Mouse (Mus musculus): Measurements from ENCODE around the gene Ube2ql1.

The Ube2ql1 gene

GRCm38 (mm10) chr13:69738461-69738971 lies 1.2 kb downstream of the Ube2ql1 start:
- DNase-seq (ENCODE audit: low read depth, low spot score), result no peak

GRCm38 (mm10) chr13:69737444-69738185 lies 2.1 kb downstream of the Ube2ql1 start:
- H3K36me3 ChIP-seq (ENCODE audit: control insufficient read depth, insufficient read depth, low read length, poor library complexity, severe bottlenecking), result no peaks in the 10 kb centered on the region
- no peaks in the 10 kb centered on the region for H3K27me3 ChIP-seq (ENCODE audit: control insufficient read depth, insufficient read depth, low read length, poor library complexity, severe bottlenecking)
- no peak for DNase-seq (ENCODE audit: low read depth, low spot score)

More at GRCm38 (mm10) chr13:69738461-69738971, 1.2 kb downstream of the Ube2ql1 start:
- H3K36me3 ChIP-seq (ENCODE audit: control insufficient read depth, insufficient read depth, low read length, poor library complexity, severe bottlenecking), result no peaks in the 10 kb centered on the region
- H3K27me3 ChIP-seq (ENCODE audit: control insufficient read depth, insufficient read depth, low read length, poor library complexity, severe bottlenecking), result no peaks in the 10 kb centered on the region

- Histone ChIP-seq H3K36me3 (ENCODE audit: control insufficient read depth, insufficient read depth, low read length, poor library complexity, severe bottlenecking) (no peaks in the 10 kb centered on the region), H3K27me3 (ENCODE audit: control insufficient read depth, insufficient read depth, low read length, poor library complexity, severe bottlenecking) (no peaks in the 10 kb centered on the region)
- no peak for DNase-seq (ENCODE audit: low read depth, low spot score)
Observed at GRCm38 (mm10) chr13:69732636-69733035, 7.1 kb downstream of the Ube2ql1 start.

- H3K27me3 ChIP-seq (ENCODE audit: control insufficient read depth, insufficient read depth, low read length, poor library complexity, severe bottlenecking), result no peaks in the 10 kb centered on the region
- no peaks in the 10 kb centered on the region for H3K36me3 ChIP-seq (ENCODE audit: control insufficient read depth, insufficient read depth, low read length, poor library complexity, severe bottlenecking)
- no peak for DNase-seq (ENCODE audit: low read depth, low spot score)
Observed at GRCm38 (mm10) chr13:69725376-69725775, 14.3 kb downstream of the Ube2ql1 start.

- Histone ChIP-seq H3K27me3 (ENCODE audit: control insufficient read depth, insufficient read depth, low read length, poor library complexity, severe bottlenecking) (no peaks in the 10 kb centered on the region; the same call in 1 of the 2 replicates), H3K36me3 (ENCODE audit: control insufficient read depth, insufficient read depth, low read length, poor library complexity, severe bottlenecking) (no peaks in the 10 kb centered on the region)
- no peak for DNase-seq (ENCODE audit: low read depth, low spot score)
Observed at GRCm38 (mm10) chr13:69721141-69721540, 18.5 kb downstream of the Ube2ql1 start.

GRCm38 (mm10) chr13:69717860-69718598 lies 21.7 kb downstream of the Ube2ql1 start:
- Histone ChIP-seq H3K27me3 (ENCODE audit: control insufficient read depth, insufficient read depth, low read length, poor library complexity, severe bottlenecking) (no peaks in the 10 kb centered on the region; the same call in 1 of the 2 replicates), H3K36me3 (ENCODE audit: control insufficient read depth, insufficient read depth, low read length, poor library complexity, severe bottlenecking) (no peaks in the 10 kb centered on the region)
- DNase-seq (ENCODE audit: low read depth, low spot score), result no peak

GRCm38 (mm10) chr13:69708236-69708635 lies 31.5 kb downstream of the Ube2ql1 start:
- Histone ChIP-seq H3K27me3 (ENCODE audit: control insufficient read depth, insufficient read depth, low read length, poor library complexity, severe bottlenecking) (no peaks in the 10 kb centered on the region), H3K36me3 (ENCODE audit: control insufficient read depth, insufficient read depth, low read length, poor library complexity, severe bottlenecking) (no peaks in the 10 kb centered on the region)
- DNase-seq (ENCODE audit: low read depth, low spot score), result no peak

- Histone ChIP-seq H3K27me3 (ENCODE audit: control insufficient read depth, insufficient read depth, low read length, poor library complexity, severe bottlenecking) (no peaks in the 10 kb centered on the region), H3K36me3 (ENCODE audit: control insufficient read depth, insufficient read depth, low read length, poor library complexity, severe bottlenecking) (no peaks in the 10 kb centered on the region)
- no peak for DNase-seq (ENCODE audit: low read depth, low spot score)
Observed at GRCm38 (mm10) chr13:69707496-69707895, 32.2 kb downstream of the Ube2ql1 start.

GRCm38 (mm10) chr13:69706919-69707318 lies 32.8 kb downstream of the Ube2ql1 start:
- H3K27me3 ChIP-seq (ENCODE audit: control insufficient read depth, insufficient read depth, low read length, poor library complexity, severe bottlenecking), result no peaks in the 10 kb centered on the region
- DNase-seq (ENCODE audit: low read depth, low spot score), result no peak
- H3K36me3 ChIP-seq (ENCODE audit: control insufficient read depth, insufficient read depth, low read length, poor library complexity, severe bottlenecking), result no peaks in the 10 kb centered on the region

- no peak for DNase-seq (ENCODE audit: low read depth, low spot score)
- Histone ChIP-seq H3K27me3 (ENCODE audit: control insufficient read depth, insufficient read depth, low read length, poor library complexity, severe bottlenecking) (no peaks in the 10 kb centered on the region), H3K36me3 (ENCODE audit: control insufficient read depth, insufficient read depth, low read length, poor library complexity, severe bottlenecking) (no peaks in the 10 kb centered on the region)
Observed at GRCm38 (mm10) chr13:69703505-69703904, 36.2 kb downstream of the Ube2ql1 start.

GRCm38 (mm10) chr13:69701397-69701796 lies 38.3 kb downstream of the Ube2ql1 start:
- DNase-seq (ENCODE audit: low read depth, low spot score), result no peak
- Histone ChIP-seq H3K27me3 (ENCODE audit: control insufficient read depth, insufficient read depth, low read length, poor library complexity, severe bottlenecking) (no peaks in the 10 kb centered on the region), H3K36me3 (ENCODE audit: control insufficient read depth, insufficient read depth, low read length, poor library complexity, severe bottlenecking) (no peaks in the 10 kb centered on the region)

- no peaks in the 10 kb centered on the region for H3K36me3 ChIP-seq (ENCODE audit: control insufficient read depth, insufficient read depth, low read length, poor library complexity, severe bottlenecking)
- no peaks in the 10 kb centered on the region for H3K27me3 ChIP-seq (ENCODE audit: control insufficient read depth, insufficient read depth, low read length, poor library complexity, severe bottlenecking)
- no peak for DNase-seq (ENCODE audit: low read depth, low spot score)
Observed at GRCm38 (mm10) chr13:69700827-69701226, 38.9 kb downstream of the Ube2ql1 start.

GRCm38 (mm10) chr13:69696333-69696991 lies 43.2 kb downstream of the Ube2ql1 start:
- no peaks in the 10 kb centered on the region for H3K36me3 ChIP-seq (ENCODE audit: control insufficient read depth, insufficient read depth, low read length, poor library complexity, severe bottlenecking)
- peak; percentile 2 for DNase-seq (ENCODE audit: low read depth, low spot score)
- no peaks in the 10 kb centered on the region for H3K27me3 ChIP-seq (ENCODE audit: control insufficient read depth, insufficient read depth, low read length, poor library complexity, severe bottlenecking)

- DNase-seq (ENCODE audit: low read depth, low spot score), result peak; percentile 7
- Histone ChIP-seq H3K27me3 (ENCODE audit: control insufficient read depth, insufficient read depth, low read length, poor library complexity, severe bottlenecking) (no peaks in the 10 kb centered on the region), H3K36me3 (ENCODE audit: control insufficient read depth, insufficient read depth, low read length, poor library complexity, severe bottlenecking) (no peaks in the 10 kb centered on the region)
Observed at GRCm38 (mm10) chr13:69691074-69691473, 48.6 kb downstream of the Ube2ql1 start.

GRCm38 (mm10) chr13:69687023-69687422 lies 52.7 kb downstream of the Ube2ql1 start:
- no peak for DNase-seq (ENCODE audit: low read depth, low spot score)
- no peaks in the 10 kb centered on the region for H3K27me3 ChIP-seq (ENCODE audit: control insufficient read depth, insufficient read depth, low read length, poor library complexity, severe bottlenecking)
- no peaks in the 10 kb centered on the region for H3K36me3 ChIP-seq (ENCODE audit: control insufficient read depth, insufficient read depth, low read length, poor library complexity, severe bottlenecking)

Measured in splenic B cell, adult 2 months (primary cell).